Mouse (Mus musculus) thymus, adult 2 months (tissue): ENCODE data around the gene Cxcl13. TPM values are rescaled to one million over a fixed set of nuclear protein-coding genes. Genes with fewer than 3 reads are reported as not detected.

Source experiments
- DNase-seq: peaks from one replicate; pipeline ENCODE4 v3.0.0; 2021
- H3K27ac ChIP-seq: fragments of 200-500 bp; 2 replicates; pipeline ENCODE4 v1.5.1; 2012; ENCODE audit warnings: low read length, control low read depth; ENCODE audit not compliant: control insufficient read depth, insufficient read depth
- H3K27me3 ChIP-seq: fragments of 200-500 bp; 2 replicates; pipeline ENCODE4 v1.6.1; 2012; ENCODE audit warnings: mild to moderate bottlenecking, low read length, moderate library complexity, mixed read lengths; ENCODE audit not compliant: control insufficient read depth, insufficient read depth
- H3K36me3 ChIP-seq: fragments of 200-500 bp; 2 replicates; pipeline ENCODE4 v1.6.1; 2012; ENCODE audit warnings: mild to moderate bottlenecking, low read length, moderate library complexity; ENCODE audit not compliant: control insufficient read depth, insufficient read depth
- H3K4me1 ChIP-seq: fragments of 200-500 bp; replicated peaks from 2 replicates; pipeline ENCODE4 v1.6.1; 2012; ENCODE audit warnings: low read length; ENCODE audit not compliant: control insufficient read depth, insufficient read depth
- H3K4me3 ChIP-seq: fragments of 200-500 bp; 2 replicates; pipeline ENCODE4 v1.5.1; 2012; ENCODE audit warnings: mild to moderate bottlenecking, low read length, control low read depth, moderate library complexity; ENCODE audit not compliant: control insufficient read depth, insufficient read depth
- CTCF ChIP-seq: fragments of 200-500 bp; IDR thresholded peaks from 2 replicates; pipeline ENCODE4 v1.5.1; 2012; ENCODE audit warnings: mild to moderate bottlenecking, control low read depth, low read length, moderate library complexity, borderline replicate concordance; ENCODE audit not compliant: control insufficient read depth, poor library complexity, insufficient read depth; ENCODE audit errors: extremely low read depth
- POLR2A ChIP-seq: fragments of 200-500 bp; IDR thresholded peaks from 2 replicates; pipeline ENCODE4 v1.6.1; 2012; ENCODE audit warnings: mild to moderate bottlenecking, low read length, control low read depth, moderate library complexity; ENCODE audit not compliant: control insufficient read depth, poor library complexity, insufficient read depth; ENCODE audit errors: extremely low read depth
- whole genome bisulfite sequencing: fragments of 180-500 bp; shearing (Covaris S2); methylation state at CpG from one replicate; pipeline ENCODE4 v1.1.7; 2018; 5-methylcytosine and 5-hydroxymethylcytosine counted together
- polyA plus RNA-seq: library from polyadenylated mRNA; depleted of rRNA; stranded (reverse); fragments of >200 nt; gene quantifications from 2 replicates; pipeline ENCODE4 v1.2.3, GENCODE M21; 2012

Gene Cxcl13
- polyA plus RNA-seq, 1 experiment = 0.42 TPM

DNA sequence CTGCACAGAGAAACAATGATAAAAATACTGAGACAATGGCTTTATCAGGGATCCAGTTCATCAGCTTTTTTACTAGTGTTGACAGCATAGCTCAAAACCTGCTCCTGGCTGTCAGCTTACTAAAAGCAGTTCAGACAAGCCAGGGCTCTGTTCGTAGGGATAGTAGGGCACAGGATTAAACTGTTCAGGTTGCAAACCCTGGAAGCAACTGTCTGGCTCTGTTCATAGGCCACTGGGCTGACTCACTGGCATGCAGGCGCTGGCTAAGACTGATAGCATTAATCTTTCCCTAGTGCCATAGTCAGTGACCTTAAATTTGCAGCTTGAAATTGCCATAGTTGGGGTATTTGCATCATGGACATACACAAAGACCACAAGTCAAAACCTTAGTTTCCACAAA, 10.4 kb upstream of the Cxcl13 start:
- H3K36me3 ChIP-seq = no peaks in the 10 kb centered on the region
- no peak for DNase-seq
- no peak overlapping the region for H3K27ac ChIP-seq
- no peaks in the 10 kb centered on the region for H3K4me1 ChIP-seq
- no peak for TF ChIP-seq POLR2A
- TF ChIP-seq CTCF = no peak
- H3K4me3 ChIP-seq = no peak overlapping the region
- WGBS = 74% methylated on average over 2 of the region's 2 CpGs
- H3K27me3 ChIP-seq = no peaks in the 10 kb centered on the region

DNA sequence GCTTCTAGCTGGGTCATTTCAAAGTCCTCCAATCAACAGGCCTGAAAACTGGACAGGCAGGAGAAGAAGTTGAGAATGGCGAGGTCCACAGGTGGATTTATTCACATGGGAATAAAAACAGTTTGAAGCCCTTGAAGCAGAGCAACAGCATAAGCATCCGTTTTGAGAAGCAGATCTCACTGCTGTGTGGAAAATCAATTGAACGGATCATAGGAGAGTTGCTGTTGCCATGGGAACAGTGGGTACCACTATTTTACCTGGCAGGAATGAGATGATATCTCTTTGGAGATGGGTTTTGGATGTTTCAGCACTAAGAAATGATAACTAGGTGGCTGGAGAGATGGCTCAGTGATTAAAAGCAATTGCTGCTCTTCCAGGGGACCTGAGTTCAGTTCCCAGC, 8.1 kb upstream of the Cxcl13 start:
- Histone ChIP-seq H3K27ac (no peak overlapping the region), H3K36me3 (no peaks in the 10 kb centered on the region), H3K4me1 (no peaks in the 10 kb centered on the region), H3K27me3 (no peaks in the 10 kb centered on the region), H3K4me3 (no peak overlapping the region)
- no peak for DNase-seq
- 92% methylated on average over 3 of the region's 3 CpGs for WGBS
- TF ChIP-seq CTCF = no peak
- no peak for TF ChIP-seq POLR2A

- Histone ChIP-seq H3K4me1 (no peaks in the 10 kb centered on the region), H3K36me3 (no peaks in the 10 kb centered on the region), H3K27me3 (no peaks in the 10 kb centered on the region), H3K4me3 (no peak overlapping the region), H3K27ac (no peak overlapping the region)
- no peak for TF ChIP-seq POLR2A
- no peak for TF ChIP-seq CTCF
- peak; percentile 49 for DNase-seq
- WGBS = 33% methylated on average over 19 of the region's 19 CpGs
Measured at GRCm38 (mm10) chr5:95949946-95950701, 6.6 kb upstream of the Cxcl13 start.

- TF ChIP-seq CTCF (no peak), POLR2A (no peak)
- Histone ChIP-seq H3K4me1 (no peaks in the 10 kb centered on the region), H3K27me3 (no peaks in the 10 kb centered on the region), H3K4me3 (no peak overlapping the region), H3K36me3 (no peaks in the 10 kb centered on the region), H3K27ac (no peak overlapping the region)
- 65% methylated on average over 2 of the region's 2 CpGs for WGBS
- DNase-seq = no peak
Measured at GRCm38 (mm10) chr5:95964940-95965339, 8.2 kb downstream of the Cxcl13 start.

- H3K27me3 ChIP-seq = no peaks in the 10 kb centered on the region
- no peak for DNase-seq
- H3K36me3 ChIP-seq = no peaks in the 10 kb centered on the region
- 79% methylated on average over 2 of the region's 2 CpGs for WGBS
- H3K4me1 ChIP-seq = no peaks in the 10 kb centered on the region
- H3K27ac ChIP-seq = no peak overlapping the region
- TF ChIP-seq POLR2A (no peak), CTCF (no peak)
- H3K4me3 ChIP-seq = no peak overlapping the region
Measured at GRCm38 (mm10) chr5:95966621-95967020, 9.9 kb downstream of the Cxcl13 start.

- peak; percentile 44 for DNase-seq
- H3K4me3 ChIP-seq = no peak overlapping the region
- no peaks in the 10 kb centered on the region for H3K36me3 ChIP-seq
- no peak overlapping the region for H3K27ac ChIP-seq
- TF ChIP-seq CTCF (no peak), POLR2A (no peak)
- WGBS = 36% methylated on average over 6 of the region's 6 CpGs
- H3K4me1 ChIP-seq = no peaks in the 10 kb centered on the region
- no peaks in the 10 kb centered on the region for H3K27me3 ChIP-seq
Measured at GRCm38 (mm10) chr5:95970845-95971244, 14.1 kb downstream of the Cxcl13 start.
